Mouse (Mus musculus) cerebellum, adult 8-10 months (tissue): ENCODE results near the gene Ggnbp2.
"Not testable (repeated sequence)": the region's sequence is repeated elsewhere in the genome, so short reads cannot be mapped to it uniquely, and the experiment has no call there.

Experiments used
- DNase-seq: peaks from one replicate; pipeline ENCODE4 v3.0.0; 2022

The Ggnbp2 gene

GRCm38 (mm10) chr11:84879007-84879771 lies 8.6 kb upstream of the Ggnbp2 start:
- DNase-seq, result no peak

- not testable (repeated sequence) for DNase-seq
Measured at GRCm38 (mm10) chr11:84876020-84876419, 5.4 kb upstream of the Ggnbp2 start.

- DNase-seq, result no peak
Measured at GRCm38 (mm10) chr11:84873042-84873833, 2.6 kb upstream of the Ggnbp2 start.

- DNase-seq, result no peak
Measured at GRCm38 (mm10) chr11:84871548-84872069, 992 bp upstream of the Ggnbp2 start.

- no peak for DNase-seq
Measured at GRCm38 (mm10) chr11:84871046-84871445, 429 bp upstream of the Ggnbp2 start.

GRCm38 (mm10) chr11:84869537-84870232 lies 932 bp downstream of the Ggnbp2 start:
- DNase-seq, result peak; percentile 85

- no peak for DNase-seq
Measured at GRCm38 (mm10) chr11:84868786-84869259, 1.8 kb downstream of the Ggnbp2 start.

GRCm38 (mm10) chr11:84867586-84867985 lies 3.0 kb downstream of the Ggnbp2 start:
- DNase-seq, result no peak

- DNase-seq, result no peak
Measured at GRCm38 (mm10) chr11:84865268-84865667, 5.3 kb downstream of the Ggnbp2 start.

- DNase-seq, result no peak
Measured at GRCm38 (mm10) chr11:84855285-84855684, 15.3 kb downstream of the Ggnbp2 start.

GRCm38 (mm10) chr11:84847475-84848090 lies 23.0 kb downstream of the Ggnbp2 start:
- no peak for DNase-seq

GRCm38 (mm10) chr11:84846741-84847474 lies 23.7 kb downstream of the Ggnbp2 start:
- no peak for DNase-seq

- no peak for DNase-seq
Measured at GRCm38 (mm10) chr11:84839330-84839729, 31.3 kb downstream of the Ggnbp2 start.

GRCm38 (mm10) chr11:84829495-84829894 lies 41.1 kb downstream of the Ggnbp2 start:
- DNase-seq, result not testable (repeated sequence)

GRCm38 (mm10) chr11:84828516-84829399 lies 41.9 kb downstream of the Ggnbp2 start, which contains the start of gene Dhrs11:
Dhrs11 (minus strand) TSS chr11:84828994.
- DNase-seq, result peak; percentile 88

- no peak for DNase-seq
Measured at GRCm38 (mm10) chr11:84827901-84828503, 42.6 kb downstream of the Ggnbp2 start.

GRCm38 (mm10) chr11:84827492-84827891 lies 43.1 kb downstream of the Ggnbp2 start:
- no peak for DNase-seq

GRCm38 (mm10) chr11:84826185-84826584 lies 44.4 kb downstream of the Ggnbp2 start:
- DNase-seq, result peak; percentile 78

GRCm38 (mm10) chr11:84825261-84825807 lies 45.3 kb downstream of the Ggnbp2 start:
- no peak for DNase-seq

- no peak for DNase-seq
Measured at GRCm38 (mm10) chr11:84823484-84823897, 47.1 kb downstream of the Ggnbp2 start.
